ENCODE assay signal across 16 mouse cellular contexts in the genomic region with DNA sequence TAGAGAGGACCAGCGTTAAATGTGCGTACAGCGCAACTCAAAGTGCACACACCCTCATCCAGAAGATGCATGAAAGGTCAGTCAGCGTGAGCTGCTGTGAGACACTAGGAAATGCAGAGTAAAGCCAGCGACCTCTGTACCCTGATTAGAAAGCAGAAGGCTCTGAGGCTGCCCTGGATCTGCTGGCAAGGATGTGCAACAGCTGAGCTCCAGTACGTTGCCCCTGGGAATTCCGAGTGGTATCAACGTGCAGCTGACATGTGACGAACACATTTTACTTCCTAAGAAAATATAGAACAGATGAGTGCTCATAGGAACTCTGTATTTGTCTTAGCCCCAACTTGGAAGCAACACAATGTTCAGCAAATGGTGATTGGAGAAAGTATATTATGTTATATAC.
DNase-seq lines count a peak whose midpoint lies in the region; ATAC-seq and TF ChIP-seq lines count a peak whose summit lies in the region.
"Had no signal": no experiment of that assay in that cellular context is flagged by ENCODE, and none has a peak within 500 bp of the region (broad histone marks: within the 10 kb centered on the region; RNA-seq: fewer than 3 reads in every experiment).

No protein-coding gene starts in this region.

- WGBS in hindbrain, postnatal 0 days = 65% methylated on average over 9 of the region's 9 CpGs
- 75% methylated on average over 9 of the region's 9 CpGs for WGBS in hindbrain, embryonic 11.5 days
- 62% methylated on average over 9 of the region's 9 CpGs for WGBS in lung, embryonic 14.5 days
- WGBS in limb, embryonic 15.5 days = 65% methylated on average over 9 of the region's 9 CpGs

- H3K9ac ChIP-seq in hindbrain, postnatal 0 days (replicated peaks; ENCODE audit: low read length) = no peak overlapping the region
- no peak overlapping the region for H3K9ac ChIP-seq in hindbrain, embryonic 11.5 days (ENCODE audit: low read depth, low read length)
- H3K9ac ChIP-seq in lung, embryonic 14.5 days = no peak overlapping the region
- H3K9ac ChIP-seq in limb, embryonic 15.5 days = no peak overlapping the region
- H3K9ac ChIP-seq: forebrain, embryonic 15.5 days; hindbrain, embryonic 13.5 days; liver, embryonic 12.5 days had no signal

- H3K27ac ChIP-seq in gastrocnemius, adult 2 months = no peak overlapping the region
- no peak overlapping the region for H3K27ac ChIP-seq in hindbrain, postnatal 0 days
- no peak overlapping the region for H3K27ac ChIP-seq in hindbrain, embryonic 11.5 days (ENCODE audit: low read depth, low read length)
- H3K27ac ChIP-seq in lung, embryonic 14.5 days (ENCODE audit: low read depth) = no peak overlapping the region
- no peak overlapping the region for H3K27ac ChIP-seq in limb, embryonic 15.5 days
- H3K27ac ChIP-seq: forebrain, embryonic 15.5 days; liver, embryonic 12.5 days; midbrain, embryonic 10.5 days; stomach, postnatal 0 days had no signal

- H3K4me1 ChIP-seq in hindbrain, postnatal 0 days (ENCODE audit: insufficient read depth, low read length) = no peaks in the 10 kb centered on the region
- H3K4me1 ChIP-seq in hindbrain, embryonic 11.5 days (replicated peaks; ENCODE audit: control insufficient read depth, insufficient read depth, low read length) = no peaks in the 10 kb centered on the region
- no peaks in the 10 kb centered on the region for H3K4me1 ChIP-seq in lung, embryonic 14.5 days (ENCODE audit: insufficient read depth)
- H3K4me1 ChIP-seq in limb, embryonic 15.5 days = peaks cover 13% of the 10 kb centered on the region
- H3K4me1 ChIP-seq: liver, embryonic 12.5 days; midbrain, embryonic 10.5 days had no signal

- DNase-seq in gastrocnemius, adult 2 months = peak; percentile 37
- DNase-seq in gastrocnemius, postnatal 14 days = no peak
- peak; percentile 38 for DNase-seq in hindbrain, postnatal 0 days (ENCODE audit: low spot score)
- DNase-seq in hindbrain, embryonic 11.5 days (ENCODE audit: low spot score) = no peak
- DNase-seq in lung, embryonic 14.5 days = no peak
- no peak for DNase-seq in lung, postnatal 36 days
- DNase-seq: gastrocnemius, postnatal 25 days; kidney, adult 18-20 months; thymus, postnatal 14 days had no signal

- no peak for ATAC-seq in hindbrain, postnatal 0 days
- no peak for ATAC-seq in hindbrain, embryonic 11.5 days (ENCODE audit: low FRiP score)
- peak; percentile 32; the same call in 1 of the 2 replicates for ATAC-seq in lung, embryonic 14.5 days (ENCODE audit: insufficient read depth)
- ATAC-seq in limb, embryonic 15.5 days (ENCODE audit: insufficient number of reproducible peaks, low FRiP score, low TSS enrichment, low read depth) = peak; percentile 40; the same call in 1 of the 2 replicates
- no peak for ATAC-seq in monocyte, adult 5-6 weeks (replicated peaks; ENCODE audit: insufficient number of reproducible peaks, low FRiP score, low TSS enrichment, poor library complexity, severe bottlenecking)
- ATAC-seq: forebrain, embryonic 15.5 days; liver, embryonic 12.5 days had no signal

- no peak overlapping the region for H3K4me3 ChIP-seq in gastrocnemius, adult 2 months
- no peak overlapping the region for H3K4me3 ChIP-seq in hindbrain, postnatal 0 days (ENCODE audit: low read length)
- no peak overlapping the region for H3K4me3 ChIP-seq in hindbrain, embryonic 11.5 days (ENCODE audit: low read depth, low read length)
- H3K4me3 ChIP-seq in lung, embryonic 14.5 days (ENCODE audit: low read depth, low read length) = no peak overlapping the region
- no peak overlapping the region for H3K4me3 ChIP-seq in limb, embryonic 15.5 days
- H3K4me3 ChIP-seq: forebrain, embryonic 15.5 days; hindbrain, embryonic 13.5 days; liver, embryonic 12.5 days; midbrain, embryonic 10.5 days had no signal

- no peaks in the 10 kb centered on the region for H3K27me3 ChIP-seq in hindbrain, postnatal 0 days (ENCODE audit: insufficient read depth, low read length)
- no peaks in the 10 kb centered on the region for H3K27me3 ChIP-seq in hindbrain, embryonic 11.5 days (ENCODE audit: control insufficient read depth, insufficient read depth, low read length)
- no peaks in the 10 kb centered on the region for H3K27me3 ChIP-seq in lung, embryonic 14.5 days (ENCODE audit: insufficient read depth, low read length)
- no peaks in the 10 kb centered on the region for H3K27me3 ChIP-seq in limb, embryonic 15.5 days
- H3K27me3 ChIP-seq: forebrain, embryonic 15.5 days; hindbrain, embryonic 13.5 days; liver, embryonic 12.5 days had no signal

- H3K9me3 ChIP-seq in hindbrain, postnatal 0 days (ENCODE audit: low read length) = no peaks in the 10 kb centered on the region
- H3K9me3 ChIP-seq in hindbrain, embryonic 11.5 days (ENCODE audit: control insufficient read depth, low read length) = no peaks in the 10 kb centered on the region
- no peaks in the 10 kb centered on the region for H3K9me3 ChIP-seq in lung, embryonic 14.5 days (ENCODE audit: low read depth, low read length)
- H3K9me3 ChIP-seq in limb, embryonic 15.5 days = no peaks in the 10 kb centered on the region
- H3K9me3 ChIP-seq: forebrain, embryonic 15.5 days; hindbrain, embryonic 13.5 days; liver, embryonic 12.5 days; midbrain, embryonic 10.5 days had no signal

- no peak overlapping the region for H3K4me2 ChIP-seq in hindbrain, postnatal 0 days (ENCODE audit: low read depth, low read length)
- H3K4me2 ChIP-seq in hindbrain, embryonic 11.5 days (replicated peaks; ENCODE audit: low read depth, low read length) = no peak overlapping the region
- H3K4me2 ChIP-seq in lung, embryonic 14.5 days = no peak overlapping the region
- no peak overlapping the region for H3K4me2 ChIP-seq in limb, embryonic 15.5 days
- H3K4me2 ChIP-seq: forebrain, embryonic 15.5 days; hindbrain, embryonic 13.5 days; liver, embryonic 12.5 days had no signal

- intact Hi-C loops in gastrocnemius, adult 2 months (cut with DNase I) = no loop called here
- intact Hi-C loops in gastrocnemius, postnatal 14 days (cut with DNase I; ENCODE audit: low total_unique reads) = no loop called here

- peaks cover 4% of the 10 kb centered on the region; the same call in 1 of the 2 replicates for H3K36me3 ChIP-seq in hindbrain, postnatal 0 days (ENCODE audit: insufficient read depth, low read length)
- no peaks in the 10 kb centered on the region for H3K36me3 ChIP-seq in hindbrain, embryonic 11.5 days (ENCODE audit: control insufficient read depth, insufficient read depth, low read length)
- H3K36me3 ChIP-seq in lung, embryonic 14.5 days (ENCODE audit: insufficient read depth) = peaks cover 12% of the 10 kb centered on the region; the same call in 1 of the 2 replicates
- peaks cover 12% of the 10 kb centered on the region; the same call in 1 of the 2 replicates for H3K36me3 ChIP-seq in limb, embryonic 15.5 days

- TF ChIP-seq CTCF in gastrocnemius, adult 2 months (IDR thresholded peaks at IDR 0.05) = no peak
- TF ChIP-seq CTCF in hindbrain, postnatal 0 days (IDR thresholded peaks at IDR 0.05; ENCODE audit: low read depth) = no peak
- no peak for TF ChIP-seq CTCF in lung, embryonic 14.5 days (IDR thresholded peaks at IDR 0.05; ENCODE audit: low read depth)

Comparison
In these comparisons a context has a peak if more than half of its experiments do, and no peak if none do; other contexts are left out.
1. DNase-seq: peak in gastrocnemius, adult 2 months (single experiment) and hindbrain, postnatal 0 days (single experiment); none in gastrocnemius, postnatal 14 days (single experiment), hindbrain, embryonic 11.5 days (single experiment), lung, embryonic 14.5 days (single experiment) and lung, postnatal 36 days (single experiment).
2. ATAC-seq: peak in lung, embryonic 14.5 days (single experiment) and limb, embryonic 15.5 days (single experiment); none in hindbrain, postnatal 0 days (single experiment), hindbrain, embryonic 11.5 days (single experiment) and monocyte, adult 5-6 weeks (single experiment).